10 mouse cellular contexts compared by ENCODE assay signal in genomic region chr1:10877391-10878170, GRCm38 (mm10).
DNase-seq lines count a peak whose midpoint lies in the region; ATAC-seq and TF ChIP-seq lines count a peak whose summit lies in the region.
"Had no signal": no experiment of that assay in that cellular context is flagged by ENCODE, and none has a peak within 500 bp of the region (broad histone marks: within the 10 kb centered on the region; RNA-seq: fewer than 3 reads in every experiment).

No protein-coding gene starts in this region.

- no peaks in the 10 kb centered on the region for H3K36me3 ChIP-seq in forebrain, embryonic 16.5 days (ENCODE audit: control insufficient read depth, insufficient read depth)
- no peaks in the 10 kb centered on the region for H3K36me3 ChIP-seq in forebrain, embryonic 13.5 days (ENCODE audit: poor library complexity, severe bottlenecking)
- no peaks in the 10 kb centered on the region for H3K36me3 ChIP-seq in ES-Bruce4 (ENCODE audit: control insufficient read depth, insufficient read depth, low read length, poor library complexity, severe bottlenecking)
- no peaks in the 10 kb centered on the region for H3K36me3 ChIP-seq in limb, embryonic 10.5 days
- H3K36me3 ChIP-seq: neural tube, embryonic 13.5 days had no signal

- 56% methylated on average over 2 of the region's 2 CpGs for WGBS in forebrain, embryonic 16.5 days
- 66% methylated on average over 2 of the region's 2 CpGs for WGBS in forebrain, embryonic 13.5 days
- 39% methylated on average over 2 of the region's 2 CpGs for WGBS in limb, embryonic 10.5 days

- H3K27ac ChIP-seq in forebrain, embryonic 16.5 days (ENCODE audit: low read length), result no peak overlapping the region
- H3K27ac ChIP-seq in forebrain, embryonic 13.5 days, result no peak overlapping the region
- peak overlapping the region; percentile 100 for H3K27ac ChIP-seq in ES-Bruce4 (ENCODE audit: insufficient read depth, low read length)
- no peak overlapping the region for H3K27ac ChIP-seq in limb, embryonic 10.5 days
- H3K27ac ChIP-seq: neural tube, embryonic 13.5 days had no signal

- H3K4me2 ChIP-seq in forebrain, embryonic 16.5 days (ENCODE audit: low read length), result no peak overlapping the region
- H3K4me2 ChIP-seq in forebrain, embryonic 13.5 days, result no peak overlapping the region
- H3K4me2 ChIP-seq: neural tube, embryonic 13.5 days had no signal

- no peaks in the 10 kb centered on the region for H3K9me3 ChIP-seq in forebrain, embryonic 16.5 days (ENCODE audit: control insufficient read depth, low read length)
- no peaks in the 10 kb centered on the region for H3K9me3 ChIP-seq in forebrain, embryonic 13.5 days (replicated peaks)
- H3K9me3 ChIP-seq in ES-Bruce4 (replicated peaks; ENCODE audit: control insufficient read depth, insufficient read depth, low read length, poor library complexity, severe bottlenecking), result peaks cover 14% of the 10 kb centered on the region
- H3K9me3 ChIP-seq in limb, embryonic 10.5 days (replicated peaks), result no peaks in the 10 kb centered on the region
- H3K9me3 ChIP-seq: neural tube, embryonic 13.5 days had no signal

- no peak for TF ChIP-seq POLR2A in ES-Bruce4 (IDR thresholded peaks at IDR 0.05; ENCODE audit: insufficient read depth, low read length)

- TF ChIP-seq CTCF in ES-Bruce4 (IDR thresholded peaks at IDR 0.05; ENCODE audit: low read depth, low read length), result no peak

- DNase-seq in gastrocnemius, adult 8-10 months (ENCODE audit: low spot score in 2 of 2), result peak; percentile 3 to 12
- DNase-seq in kidney, postnatal 4 days, result peak; percentile 37 to 56
- no peak for DNase-seq in thymus, postnatal 10 days (ENCODE audit: low spot score in 2 of 2)
- DNase-seq in limb, embryonic 10.5 days (ENCODE audit: low spot score), result no peak
- no peak for DNase-seq in cerebellum, postnatal 4 days (ENCODE audit: low spot score in 2 of 2)

- no peak overlapping the region for H3K9ac ChIP-seq in forebrain, embryonic 16.5 days (replicated peaks; ENCODE audit: low read depth, low read length)
- no peak overlapping the region for H3K9ac ChIP-seq in forebrain, embryonic 13.5 days
- H3K9ac ChIP-seq in ES-Bruce4 (ENCODE audit: low read depth, poor library complexity, severe bottlenecking), result no peak overlapping the region
- H3K9ac ChIP-seq: neural tube, embryonic 13.5 days had no signal

- no peak overlapping the region for H3K4me3 ChIP-seq in forebrain, embryonic 16.5 days (replicated peaks; ENCODE audit: low read length)
- no peak overlapping the region for H3K4me3 ChIP-seq in forebrain, embryonic 13.5 days
- no peak overlapping the region for H3K4me3 ChIP-seq in ES-Bruce4 (ENCODE audit: low read depth, low read length)
- no peak overlapping the region for H3K4me3 ChIP-seq in limb, embryonic 10.5 days
- H3K4me3 ChIP-seq: neural tube, embryonic 13.5 days had no signal

- 0 out of 2 replicates have a peak, but pooled peaks have one; percentile 38 for ATAC-seq in forebrain, embryonic 16.5 days
- ATAC-seq in forebrain, embryonic 13.5 days, result no peak
- ATAC-seq: CD4-positive, CD25-positive, alpha-beta regulatory T cell, adult 4 months had no signal

- TF ChIP-seq EP300 in ES-Bruce4 (IDR thresholded peaks at IDR 0.05; ENCODE audit: insufficient read depth, low read depth, low read length), result peak; percentile 76

- no peaks in the 10 kb centered on the region for H3K4me1 ChIP-seq in forebrain, embryonic 16.5 days (replicated peaks; ENCODE audit: control insufficient read depth, insufficient read depth, low read length)
- no peaks in the 10 kb centered on the region for H3K4me1 ChIP-seq in forebrain, embryonic 13.5 days
- no peaks in the 10 kb centered on the region for H3K4me1 ChIP-seq in ES-Bruce4 (ENCODE audit: control insufficient read depth, insufficient read depth, low read length)
- peaks cover 15% of the 10 kb centered on the region; the same call in 1 of the 2 replicates for H3K4me1 ChIP-seq in limb, embryonic 10.5 days
- H3K4me1 ChIP-seq: neural tube, embryonic 13.5 days had no signal

- no peaks in the 10 kb centered on the region for H3K27me3 ChIP-seq in forebrain, embryonic 16.5 days (replicated peaks; ENCODE audit: control insufficient read depth, insufficient read depth, low read length)
- no peaks in the 10 kb centered on the region for H3K27me3 ChIP-seq in forebrain, embryonic 13.5 days
- no peaks in the 10 kb centered on the region for H3K27me3 ChIP-seq in ES-Bruce4 (ENCODE audit: control insufficient read depth, insufficient read depth, low read length, poor library complexity, severe bottlenecking)
- no peaks in the 10 kb centered on the region for H3K27me3 ChIP-seq in limb, embryonic 10.5 days (ENCODE audit: low read depth, poor library complexity, severe bottlenecking)
- H3K27me3 ChIP-seq: neural tube, embryonic 13.5 days had no signal

Comparison
In these comparisons a context has a peak if more than half of its experiments do, and no peak if none do; other contexts are left out.
1. DNase-seq: peak in gastrocnemius, adult 8-10 months (2 of 2) and kidney, postnatal 4 days (2 of 2); none in thymus, postnatal 10 days (0 of 2), limb, embryonic 10.5 days (single experiment) and cerebellum, postnatal 4 days (0 of 2).